Mouse (Mus musculus): ENCODE results near the gene Efcab6.

Efcab6 gene

GRCm38 (mm10) chr15:83894261-83894660 lies 170.9 kb downstream of the Efcab6 start:
- no peak for DNase-seq (ENCODE audit: low read depth in 2 of 2, low spot score in 2 of 2)

- no peak for DNase-seq (ENCODE audit: low read depth in 2 of 2, low spot score in 2 of 2)
Observed at GRCm38 (mm10) chr15:83892871-83893270, 172.3 kb downstream of the Efcab6 start.

GRCm38 (mm10) chr15:83884291-83884690 lies 180.9 kb downstream of the Efcab6 start:
- DNase-seq (ENCODE audit: low read depth in 2 of 2, low spot score in 2 of 2) = no peak

GRCm38 (mm10) chr15:83883821-83884220 lies 181.4 kb downstream of the Efcab6 start:
- no peak for DNase-seq (ENCODE audit: low read depth in 2 of 2, low spot score in 2 of 2)

- no peak for DNase-seq (ENCODE audit: low read depth in 2 of 2, low spot score in 2 of 2)
Observed at GRCm38 (mm10) chr15:83879845-83880244, 185.3 kb downstream of the Efcab6 start.

- DNase-seq (ENCODE audit: low read depth in 2 of 2, low spot score in 2 of 2) = no peak
Observed at GRCm38 (mm10) chr15:83877898-83878297, 187.3 kb downstream of the Efcab6 start.

- no peak for DNase-seq (ENCODE audit: low read depth in 2 of 2, low spot score in 2 of 2)
Observed at GRCm38 (mm10) chr15:83877155-83877866, 187.9 kb downstream of the Efcab6 start.

- DNase-seq (ENCODE audit: low read depth in 2 of 2, low spot score in 2 of 2) = no peak
Observed at GRCm38 (mm10) chr15:83870936-83871335, 194.2 kb downstream of the Efcab6 start.

- DNase-seq (ENCODE audit: low read depth in 2 of 2, low spot score in 2 of 2) = no peak
Observed at GRCm38 (mm10) chr15:83865626-83866025, 199.6 kb downstream of the Efcab6 start.

GRCm38 (mm10) chr15:83857129-83857528 lies 208.1 kb downstream of the Efcab6 start:
- no peak for DNase-seq (ENCODE audit: low read depth in 2 of 2, low spot score in 2 of 2)

GRCm38 (mm10) chr15:83853400-83853811 lies 211.8 kb downstream of the Efcab6 start:
- DNase-seq (ENCODE audit: low read depth in 2 of 2, low spot score in 2 of 2) = no peak

GRCm38 (mm10) chr15:83848193-83848592 lies 217.0 kb downstream of the Efcab6 start:
- no peak for DNase-seq (ENCODE audit: low read depth in 2 of 2, low spot score in 2 of 2)

GRCm38 (mm10) chr15:83847512-83847911 lies 217.7 kb downstream of the Efcab6 start:
- DNase-seq (ENCODE audit: low read depth in 2 of 2, low spot score in 2 of 2) = no peak

- no peak for DNase-seq (ENCODE audit: low read depth in 2 of 2, low spot score in 2 of 2)
Observed at GRCm38 (mm10) chr15:83846592-83846991, 218.6 kb downstream of the Efcab6 start.

GRCm38 (mm10) chr15:83845734-83846133 lies 219.4 kb downstream of the Efcab6 start:
- DNase-seq (ENCODE audit: low read depth in 2 of 2, low spot score in 2 of 2) = no peak

- no peak for DNase-seq (ENCODE audit: low read depth in 2 of 2, low spot score in 2 of 2)
Observed at GRCm38 (mm10) chr15:83842915-83843789, 222.0 kb downstream of the Efcab6 start.

GRCm38 (mm10) chr15:83842419-83842818 lies 222.8 kb downstream of the Efcab6 start:
- no peak for DNase-seq (ENCODE audit: low read depth in 2 of 2, low spot score in 2 of 2)

- DNase-seq (ENCODE audit: low read depth in 2 of 2, low spot score in 2 of 2) = no peak
Observed at GRCm38 (mm10) chr15:83840950-83841719, 224.0 kb downstream of the Efcab6 start.

GRCm38 (mm10) chr15:83832265-83832664 lies 232.9 kb downstream of the Efcab6 start:
- no peak for DNase-seq (ENCODE audit: low read depth in 2 of 2, low spot score in 2 of 2)

- no peak for DNase-seq (ENCODE audit: low read depth in 2 of 2, low spot score in 2 of 2)
Observed at GRCm38 (mm10) chr15:83829226-83829625, 236.0 kb downstream of the Efcab6 start.

GRCm38 (mm10) chr15:83828011-83828410 lies 237.2 kb downstream of the Efcab6 start:
- DNase-seq (ENCODE audit: low read depth in 2 of 2, low spot score in 2 of 2) = no peak

All from CD8-positive naive resting alpha-beta T cell, adult 2 months (primary cell).